Mouse (Mus musculus): Measurements from ENCODE around the gene Mesp1. TPM values are rescaled to one million over a fixed set of nuclear protein-coding genes. Genes with fewer than 3 reads are reported as not detected.

Gene Mesp1
- total RNA-seq, 2 experiments from 2014 or later: not detected

DNA sequence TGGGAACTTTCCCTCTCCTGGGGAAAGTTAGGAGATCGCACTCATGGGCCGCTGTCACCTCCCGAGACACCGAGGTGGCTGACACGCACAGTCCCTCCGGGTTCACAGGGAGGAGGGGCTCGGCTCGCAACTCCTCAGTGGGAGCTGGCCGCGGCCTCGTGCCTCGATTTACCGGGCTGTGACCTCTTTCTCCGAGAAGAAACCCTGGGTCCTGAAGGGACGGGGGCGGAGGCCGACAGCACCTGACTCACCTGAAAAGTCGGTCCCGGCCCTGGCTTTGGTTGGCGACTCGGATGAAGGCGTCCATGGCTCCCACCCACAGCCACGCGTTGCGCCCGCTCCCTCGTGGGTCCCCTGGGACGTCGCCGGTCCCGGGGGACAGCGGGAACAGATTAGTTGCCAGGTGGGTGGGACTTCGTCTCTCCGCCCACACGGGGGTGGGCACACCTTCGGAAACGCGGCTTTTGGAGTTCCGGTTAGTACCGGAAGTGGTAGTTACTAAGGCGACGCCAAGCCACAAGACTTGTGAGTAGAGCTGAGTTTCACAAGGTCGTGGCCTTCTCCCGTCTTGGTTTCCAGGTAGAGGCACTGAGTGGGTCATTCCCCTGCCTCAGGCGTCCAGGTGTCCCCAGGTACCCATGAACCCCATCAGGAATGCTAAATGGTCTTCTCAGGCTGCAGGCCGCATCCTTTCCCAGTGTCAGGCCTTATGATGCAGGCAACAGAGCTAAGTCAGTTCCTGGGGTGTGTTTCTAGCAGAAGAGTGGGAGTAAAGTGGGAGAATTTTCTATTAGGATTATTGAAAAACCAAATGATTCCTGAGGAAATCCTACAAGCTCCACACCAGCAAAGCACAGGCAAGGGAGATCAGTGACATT lies 50.7 kb downstream of the Mesp1 start, which contains the start of the genes Pex11a and Wdr93:
TSS of gene Pex11a (minus strand) at position 473 of the 878 bp plus-strand sequence.
TSS of gene Wdr93 (plus strand) at position 505 of the 878 bp plus-strand sequence.
- intact Hi-C loops (cut with DNase I): no loop called here
- DNase-seq: peak; percentile 80 to 84

GRCm38 (mm10) chr7:79742277-79742658 lies 51.3 kb downstream of the Mesp1 start:
- intact Hi-C loops (cut with DNase I): no loop called here

More at GRCm38 (mm10) chr7:79742277-79742658, 51.3 kb downstream of the Mesp1 start:
- no peak for DNase-seq

Other genes with a start within 250 kb of the Mesp1 start
- gene Rhcg, start 176.1 kb downstream of the Mesp1 start, total RNA-seq (2021): under 1 TPM in 1 of 2 experiments, not detected in 1; 0.26 TPM
- gene Ticrr, start 133.6 kb downstream of the Mesp1 start, total RNA-seq (2021): 1 to 10 TPM; 2.0 TPM
- gene Kif7, start 78.1 kb downstream of the Mesp1 start, total RNA-seq (2021): 1 to 10 TPM; 3.2 to 3.9 TPM
- 10 to 100 TPM; 24.0 to 76.0 TPM for gene Plin1, start 60.9 kb downstream of the Mesp1 start, total RNA-seq (2021)
- gene Pex11a, start 50.7 kb downstream of the Mesp1 start, total RNA-seq (2021): 10 to 100 TPM; 13.3 to 16.5 TPM
- under 1 TPM; 0.14 to 0.15 TPM for gene Wdr93, start 50.6 kb downstream of the Mesp1 start, total RNA-seq (2021)
- under 1 TPM; 0.12 to 0.40 TPM for gene Mesp2, start 16.9 kb upstream of the Mesp1 start, total RNA-seq (2021)
- 10 to 100 TPM; 26.6 to 29.3 TPM for gene Anpep, start 67.3 kb upstream of the Mesp1 start, total RNA-seq (2021)
- 10 to 100 TPM; 20.5 to 24.1 TPM for gene Ap3s2, start 126.9 kb upstream of the Mesp1 start, total RNA-seq (2021)
- 10 to 100 TPM; 15.8 to 18.5 TPM for gene Arpin, start 141.6 kb upstream of the Mesp1 start, total RNA-seq (2021)
- 10 to 100 TPM; 20.1 to 24.4 TPM for gene Zfp710, start 231.0 kb upstream of the Mesp1 start, total RNA-seq (2021)